Mouse (Mus musculus): ENCODE measurements at regions not wholly inside any gene's neighbourhood (a gene's known extent, or its start where the extent isn't known, plus 50 kb on each side); places are given as distances from the start of the nearest gene placed in this dataset.
A peak's percentile ranks its signal among the peaks of the same experiment; 100 is the strongest.

GRCm38 (mm10) chr12:26885083-26885482, 416.1 kb downstream of the Cmpk2 start:
- H3K4me1 ChIP-seq (ENCODE audit: control insufficient read depth, insufficient read depth, low read length), result 0 out of 2 replicates have a peak, but pooled peaks cover 4% of the 10 kb centered on the region
- WGBS, result 85% methylated on average over 3 of the region's 3 CpGs
- H3K4me2 ChIP-seq (ENCODE audit: low read depth, low read length), result no peak overlapping the region
- no peaks in the 10 kb centered on the region for H3K9me3 ChIP-seq (ENCODE audit: control insufficient read depth, low read length)
- no peak overlapping the region for H3K9ac ChIP-seq (ENCODE audit: low read depth, low read length)
- no peaks in the 10 kb centered on the region for H3K36me3 ChIP-seq (ENCODE audit: control insufficient read depth, insufficient read depth, low read length)
- no peak for ATAC-seq
- no peak overlapping the region for H3K27ac ChIP-seq (ENCODE audit: low read length)
- H3K27me3 ChIP-seq (replicated peaks; ENCODE audit: control insufficient read depth, insufficient read depth, low read length), result no peaks in the 10 kb centered on the region
- no peak overlapping the region for H3K4me3 ChIP-seq (ENCODE audit: low read length)

GRCm38 (mm10) chr12:26884156-26884555, 415.2 kb downstream of the Cmpk2 start:
- no peak overlapping the region for H3K4me3 ChIP-seq (ENCODE audit: low read length)
- no peaks in the 10 kb centered on the region for H3K27me3 ChIP-seq (replicated peaks; ENCODE audit: control insufficient read depth, insufficient read depth, low read length)
- no peaks in the 10 kb centered on the region for H3K9me3 ChIP-seq (ENCODE audit: control insufficient read depth, low read length)
- H3K36me3 ChIP-seq (ENCODE audit: control insufficient read depth, insufficient read depth, low read length), result no peaks in the 10 kb centered on the region
- no peak overlapping the region for H3K4me2 ChIP-seq (ENCODE audit: low read depth, low read length)
- 44% methylated on average over 5 of the region's 5 CpGs for WGBS
- H3K4me1 ChIP-seq (ENCODE audit: control insufficient read depth, insufficient read depth, low read length), result 0 out of 2 replicates have a peak, but pooled peaks cover 4% of the 10 kb centered on the region
- no peak overlapping the region for H3K27ac ChIP-seq (ENCODE audit: low read length)
- H3K9ac ChIP-seq (ENCODE audit: low read depth, low read length), result no peak overlapping the region
- no peak for ATAC-seq

- WGBS, result 80% methylated on average over 2 of the region's 2 CpGs
- Histone ChIP-seq H3K4me3 (ENCODE audit: low read length) (no peak overlapping the region), H3K27ac (ENCODE audit: low read length) (no peak overlapping the region), H3K4me1 (ENCODE audit: control insufficient read depth, insufficient read depth, low read length) (no peaks in the 10 kb centered on the region), H3K36me3 (ENCODE audit: control insufficient read depth, insufficient read depth, low read length) (no peaks in the 10 kb centered on the region), H3K9ac (ENCODE audit: low read depth, low read length) (no peak overlapping the region), H3K9me3 (ENCODE audit: control insufficient read depth, low read length) (no peaks in the 10 kb centered on the region), H3K4me2 (ENCODE audit: low read depth, low read length) (no peak overlapping the region), H3K27me3 (replicated peaks; ENCODE audit: control insufficient read depth, insufficient read depth, low read length) (no peaks in the 10 kb centered on the region)
- ATAC-seq, result no peak
Observed at GRCm38 (mm10) chr12:26877691-26878121, 408.7 kb downstream of the Cmpk2 start.

- Histone ChIP-seq H3K9ac (ENCODE audit: low read depth, low read length) (no peak overlapping the region), H3K27ac (ENCODE audit: low read length) (no peak overlapping the region), H3K27me3 (replicated peaks; ENCODE audit: control insufficient read depth, insufficient read depth, low read length) (no peaks in the 10 kb centered on the region), H3K4me2 (ENCODE audit: low read depth, low read length) (no peak overlapping the region), H3K9me3 (ENCODE audit: control insufficient read depth, low read length) (no peaks in the 10 kb centered on the region), H3K4me3 (ENCODE audit: low read length) (no peak overlapping the region), H3K36me3 (ENCODE audit: control insufficient read depth, insufficient read depth, low read length) (no peaks in the 10 kb centered on the region), H3K4me1 (ENCODE audit: control insufficient read depth, insufficient read depth, low read length) (no peaks in the 10 kb centered on the region)
- 81% methylated on average over 3 of the region's 3 CpGs for WGBS
- ATAC-seq, result no peak
Observed at GRCm38 (mm10) chr12:26877284-26877683, 408.3 kb downstream of the Cmpk2 start.

- Histone ChIP-seq H3K9ac (ENCODE audit: low read depth, low read length) (no peak overlapping the region), H3K4me1 (ENCODE audit: control insufficient read depth, insufficient read depth, low read length) (no peaks in the 10 kb centered on the region)
Observed at GRCm38 (mm10) chr12:26872466-26872865, 403.5 kb downstream of the Cmpk2 start.

GRCm38 (mm10) chr12:26867731-26868130, 398.7 kb downstream of the Cmpk2 start:
- ATAC-seq, result no peak
- 83% methylated on average over 6 of the region's 6 CpGs for WGBS

More at GRCm38 (mm10) chr12:26872466-26872865, 403.5 kb downstream of the Cmpk2 start:
- Histone ChIP-seq H3K27ac (ENCODE audit: low read length) (no peak overlapping the region), H3K4me2 (ENCODE audit: low read depth, low read length) (no peak overlapping the region), H3K4me3 (ENCODE audit: low read length) (no peak overlapping the region), H3K9me3 (ENCODE audit: control insufficient read depth, low read length) (no peaks in the 10 kb centered on the region), H3K36me3 (ENCODE audit: control insufficient read depth, insufficient read depth, low read length) (no peaks in the 10 kb centered on the region), H3K27me3 (replicated peaks; ENCODE audit: control insufficient read depth, insufficient read depth, low read length) (no peaks in the 10 kb centered on the region)
- no peak for ATAC-seq
- 32% methylated on average over 3 of the region's 3 CpGs for WGBS

GRCm38 (mm10) chr12:26855091-26855516, 386.1 kb downstream of the Cmpk2 start:
- no peak overlapping the region for H3K27ac ChIP-seq (ENCODE audit: low read length)
- H3K9ac ChIP-seq (ENCODE audit: low read depth, low read length), result no peak overlapping the region
- ATAC-seq, result peak; percentile 50
- no peaks in the 10 kb centered on the region for H3K27me3 ChIP-seq (replicated peaks; ENCODE audit: control insufficient read depth, insufficient read depth, low read length)
- WGBS, result 30% methylated on average over 1 of the region's 1 CpGs
- no peak overlapping the region for H3K4me2 ChIP-seq (ENCODE audit: low read depth, low read length)
- H3K4me1 ChIP-seq (ENCODE audit: control insufficient read depth, insufficient read depth, low read length), result no peaks in the 10 kb centered on the region
- H3K9me3 ChIP-seq (ENCODE audit: control insufficient read depth, low read length), result 0 out of 2 replicates have a peak, but pooled peaks cover 3% of the 10 kb centered on the region
- no peaks in the 10 kb centered on the region for H3K36me3 ChIP-seq (ENCODE audit: control insufficient read depth, insufficient read depth, low read length)
- no peak overlapping the region for H3K4me3 ChIP-seq (ENCODE audit: low read length)

More at GRCm38 (mm10) chr12:26867731-26868130, 398.7 kb downstream of the Cmpk2 start:
- Histone ChIP-seq H3K9me3 (ENCODE audit: control insufficient read depth, low read length) (no peaks in the 10 kb centered on the region), H3K4me2 (ENCODE audit: low read depth, low read length) (no peak overlapping the region), H3K27ac (ENCODE audit: low read length) (no peak overlapping the region), H3K36me3 (ENCODE audit: control insufficient read depth, insufficient read depth, low read length) (no peaks in the 10 kb centered on the region), H3K9ac (ENCODE audit: low read depth, low read length) (no peak overlapping the region), H3K4me1 (ENCODE audit: control insufficient read depth, insufficient read depth, low read length) (no peaks in the 10 kb centered on the region), H3K4me3 (ENCODE audit: low read length) (no peak overlapping the region), H3K27me3 (replicated peaks; ENCODE audit: control insufficient read depth, insufficient read depth, low read length) (no peaks in the 10 kb centered on the region)

GRCm38 (mm10) chr12:26844917-26845316, 375.9 kb downstream of the Cmpk2 start:
- no peak for ATAC-seq
- Histone ChIP-seq H3K36me3 (ENCODE audit: control insufficient read depth, insufficient read depth, low read length) (no peaks in the 10 kb centered on the region), H3K9me3 (ENCODE audit: control insufficient read depth, low read length) (no peaks in the 10 kb centered on the region), H3K27me3 (replicated peaks; ENCODE audit: control insufficient read depth, insufficient read depth, low read length) (no peaks in the 10 kb centered on the region), H3K9ac (ENCODE audit: low read depth, low read length) (no peak overlapping the region), H3K4me3 (ENCODE audit: low read length) (no peak overlapping the region), H3K4me2 (ENCODE audit: low read depth, low read length) (no peak overlapping the region), H3K27ac (ENCODE audit: low read length) (no peak overlapping the region), H3K4me1 (ENCODE audit: control insufficient read depth, insufficient read depth, low read length) (peaks cover 3% of the 10 kb centered on the region; the same call in 1 of the 2 replicates)
- 53% methylated on average over 12 of the region's 12 CpGs for WGBS

GRCm38 (mm10) chr12:26842696-26843095, 373.7 kb downstream of the Cmpk2 start:
- Histone ChIP-seq H3K36me3 (ENCODE audit: control insufficient read depth, insufficient read depth, low read length) (no peaks in the 10 kb centered on the region), H3K9me3 (ENCODE audit: control insufficient read depth, low read length) (no peaks in the 10 kb centered on the region), H3K4me3 (ENCODE audit: low read length) (no peak overlapping the region), H3K27me3 (replicated peaks; ENCODE audit: control insufficient read depth, insufficient read depth, low read length) (no peaks in the 10 kb centered on the region), H3K9ac (ENCODE audit: low read depth, low read length) (no peak overlapping the region), H3K4me2 (ENCODE audit: low read depth, low read length) (no peak overlapping the region), H3K27ac (ENCODE audit: low read length) (peak overlapping the region; percentile 10; the same call in 1 of the 2 replicates), H3K4me1 (ENCODE audit: control insufficient read depth, insufficient read depth, low read length) (peaks cover 3% of the 10 kb centered on the region; the same call in 1 of the 2 replicates)
- 7% methylated on average over 5 of the region's 5 CpGs for WGBS
- peak; percentile 92 for ATAC-seq
